Mouse (Mus musculus) MN1 (cell line): ENCODE data around the gene Fhad1.
"Not testable (repeated sequence)": the region's sequence is repeated elsewhere in the genome, so short reads cannot be mapped to it uniquely, and the experiment has no call there.

ENCODE experiments used
- DNase-seq: peaks from one replicate; pipeline ENCODE4 v3.0.0-alpha.2; 2016; ENCODE audit warnings: low spot score

The Fhad1 gene

GRCm38 (mm10) chr4:142039662-142040353 lies 24.9 kb upstream of the Fhad1 start:
- DNase-seq, result no peak

GRCm38 (mm10) chr4:142037897-142038296 lies 23.0 kb upstream of the Fhad1 start:
- DNase-seq, result no peak

- no peak for DNase-seq
These were observed 13.7 kb upstream of the Fhad1 start for GRCm38 (mm10) chr4:142028533-142028932.

- DNase-seq, result no peak
These were observed 12.1 kb upstream of the Fhad1 start for GRCm38 (mm10) chr4:142026965-142027364.

GRCm38 (mm10) chr4:142024536-142024935 lies 9.7 kb upstream of the Fhad1 start:
- DNase-seq, result no peak

- no peak for DNase-seq
These were observed 8.3 kb upstream of the Fhad1 start for GRCm38 (mm10) chr4:142023166-142023565.

- DNase-seq, result no peak
These were observed 2.8 kb upstream of the Fhad1 start for GRCm38 (mm10) chr4:142017686-142018085.

- no peak for DNase-seq
These were observed 3.6 kb downstream of the Fhad1 start for GRCm38 (mm10) chr4:142011236-142011635.

GRCm38 (mm10) chr4:142010441-142010840 lies 4.4 kb downstream of the Fhad1 start:
- no peak for DNase-seq

GRCm38 (mm10) chr4:142008206-142008605 lies 6.7 kb downstream of the Fhad1 start:
- no peak for DNase-seq

- DNase-seq, result no peak
These were observed 14.3 kb downstream of the Fhad1 start for GRCm38 (mm10) chr4:142000581-142000980.

GRCm38 (mm10) chr4:141999494-142000074 lies 15.3 kb downstream of the Fhad1 start:
- no peak for DNase-seq

GRCm38 (mm10) chr4:141998282-141998821 lies 16.5 kb downstream of the Fhad1 start:
- DNase-seq, result no peak

GRCm38 (mm10) chr4:141996880-141997279 lies 18.0 kb downstream of the Fhad1 start:
- no peak for DNase-seq

GRCm38 (mm10) chr4:141996086-141996485 lies 18.8 kb downstream of the Fhad1 start:
- no peak for DNase-seq

GRCm38 (mm10) chr4:141994062-141994471 lies 20.8 kb downstream of the Fhad1 start:
- DNase-seq, result not testable (repeated sequence)

GRCm38 (mm10) chr4:141993347-141994061 lies 21.4 kb downstream of the Fhad1 start:
- no peak for DNase-seq

GRCm38 (mm10) chr4:141992530-141993204 lies 22.2 kb downstream of the Fhad1 start:
- no peak for DNase-seq

GRCm38 (mm10) chr4:141988178-141988577 lies 26.7 kb downstream of the Fhad1 start:
- no peak for DNase-seq

- DNase-seq, result no peak
These were observed 31.2 kb downstream of the Fhad1 start for GRCm38 (mm10) chr4:141983689-141984088.

GRCm38 (mm10) chr4:141981475-141981874 lies 33.4 kb downstream of the Fhad1 start:
- DNase-seq, result no peak

GRCm38 (mm10) chr4:141978582-141978981 lies 36.3 kb downstream of the Fhad1 start:
- no peak for DNase-seq
